Mouse (Mus musculus): ENCODE data around the gene Dct.

DNA sequence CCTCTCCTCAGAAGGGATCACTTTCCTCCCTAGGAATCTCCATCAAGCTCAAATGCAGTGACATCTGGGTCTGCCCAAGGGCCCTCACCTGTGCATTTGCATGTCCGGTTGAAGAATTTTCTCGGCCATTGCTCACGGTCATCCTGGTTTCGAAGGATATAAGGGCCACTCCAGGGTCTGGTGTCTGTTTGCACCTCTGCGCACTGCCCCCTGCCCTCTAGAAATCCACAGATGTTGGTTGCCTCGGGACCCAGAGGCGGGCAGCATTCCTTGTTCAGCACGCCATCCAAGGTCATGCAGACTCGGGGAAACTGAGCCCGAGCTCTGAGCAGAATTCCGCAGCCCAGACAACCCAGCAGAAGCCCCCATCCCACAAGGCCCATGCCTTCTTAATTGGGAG lies 648 bp downstream of the Dct start:
- TF ChIP-seq POLR2A (IDR thresholded peaks at IDR 0.05; ENCODE audit: borderline replicate concordance, insufficient read depth, low read length) = no peak
- no peak for TF ChIP-seq CTCF (IDR thresholded peaks at IDR 0.05; ENCODE audit: borderline replicate concordance, insufficient read depth, low read depth, low read length)
